Mouse (Mus musculus) cerebellum, adult 2 months (tissue): ENCODE results near the gene Cdk8.

Source experiments
- CTCF ChIP-seq: fragments of 200-500 bp; IDR thresholded peaks from 2 replicates; pipeline ENCODE4 v1.5.1; 2011; ENCODE audit warnings: low read depth, mild to moderate bottlenecking, control low read depth, low read length, moderate library complexity, borderline replicate concordance; ENCODE audit not compliant: insufficient read depth
- POLR2A ChIP-seq: fragments of 200-500 bp; IDR thresholded peaks from 2 replicates; pipeline ENCODE4 v1.6.1; 2011; ENCODE audit warnings: low read length, control low read depth, borderline replicate concordance; ENCODE audit not compliant: insufficient read depth

DNA sequence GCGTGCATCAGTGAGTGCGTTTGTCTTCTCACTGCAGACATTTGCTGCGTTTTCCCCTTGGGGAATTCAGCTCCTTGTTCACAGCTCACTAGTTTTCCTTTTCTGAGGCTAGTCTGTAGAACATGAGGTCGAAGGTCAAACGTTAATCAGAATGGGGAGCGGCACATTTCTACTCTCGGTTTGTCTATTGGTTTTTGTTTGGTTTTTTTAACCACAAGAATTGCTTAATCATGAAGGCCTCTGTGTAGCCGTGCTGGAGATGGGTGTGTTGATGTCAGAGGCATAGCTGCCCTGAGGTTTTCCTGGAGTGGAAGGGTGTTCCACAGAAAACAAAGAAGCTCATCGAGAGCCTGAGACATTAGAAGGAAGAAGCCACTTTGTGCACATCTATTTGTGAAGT lies 39.6 kb downstream of the Cdk8 start:
- TF ChIP-seq CTCF (no peak), POLR2A (no peak)
